Mouse (Mus musculus): ENCODE results near the gene Scube3. TPM values are rescaled to one million over a fixed set of nuclear protein-coding genes. Genes with fewer than 3 reads are reported as not detected.

Scube3 gene
- polyA plus RNA-seq, 1 experiment, result 1.9 TPM

DNA sequence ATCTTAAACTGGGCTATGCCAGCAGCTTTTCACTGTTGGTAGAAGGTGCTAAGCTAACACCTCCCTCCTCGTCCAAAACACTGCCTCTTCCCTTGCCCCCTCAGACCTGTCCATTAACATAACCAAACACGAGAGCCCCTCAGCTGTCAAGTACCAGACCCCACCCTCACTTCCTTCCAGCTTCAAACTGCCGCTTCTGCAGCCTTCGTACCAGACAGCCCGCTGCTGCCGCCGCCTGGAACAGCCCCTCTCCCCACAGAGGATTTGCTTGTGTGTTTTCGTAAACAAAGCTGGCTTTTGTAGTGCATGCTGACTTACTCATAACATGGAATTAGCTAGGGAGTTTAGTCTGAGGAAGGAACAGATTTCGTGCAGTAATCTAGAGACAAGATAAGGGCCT, 1.8 kb downstream of the Scube3 start:
- DNase-seq, result no peak
- H3K27ac ChIP-seq (ENCODE audit: insufficient read depth, low read length), result no peak overlapping the region
- 38% methylated on average over 9 of the region's 9 CpGs for WGBS
- peaks cover 13% of the 10 kb centered on the region for H3K4me1 ChIP-seq (ENCODE audit: control insufficient read depth, insufficient read depth, low read length)
- peaks cover 1% of the 10 kb centered on the region; the same call in 1 of the 2 replicates for H3K27me3 ChIP-seq (ENCODE audit: control insufficient read depth, insufficient read depth, low read length)
- H3K4me3 ChIP-seq (replicated peaks; ENCODE audit: insufficient read depth, low read depth, low read length), result no peak overlapping the region
- TF ChIP-seq CTCF (IDR thresholded peaks at IDR 0.05; ENCODE audit: borderline replicate concordance, insufficient read depth, low read depth, low read length), result no peak
- no peak for TF ChIP-seq POLR2A (IDR thresholded peaks at IDR 0.05; ENCODE audit: borderline replicate concordance, insufficient read depth, low read length)

DNA sequence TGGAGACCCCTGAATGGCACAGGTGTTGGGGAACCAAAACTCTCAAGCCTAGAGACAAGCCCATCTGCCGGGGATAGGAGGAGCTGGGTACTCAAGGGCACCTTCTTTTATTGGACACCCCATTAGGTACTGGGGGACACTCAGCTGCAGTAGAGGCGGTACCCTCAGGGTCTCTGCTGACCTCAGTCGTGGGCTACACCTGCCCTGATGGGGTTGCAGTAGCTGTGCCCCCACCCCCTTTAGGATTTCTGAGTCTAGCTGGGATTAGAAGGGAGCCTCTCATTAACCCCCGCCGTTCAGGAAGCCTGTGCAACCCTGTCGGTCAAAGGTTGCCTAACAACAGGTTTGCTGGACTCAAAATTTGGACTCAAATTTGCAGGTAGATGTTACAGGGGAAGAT, 2.3 kb downstream of the Scube3 start:
- Histone ChIP-seq H3K4me3 (replicated peaks; ENCODE audit: insufficient read depth, low read depth, low read length) (no peak overlapping the region), H3K4me1 (ENCODE audit: control insufficient read depth, insufficient read depth, low read length) (peaks cover 18% of the 10 kb centered on the region), H3K27ac (ENCODE audit: insufficient read depth, low read length) (no peak overlapping the region), H3K27me3 (ENCODE audit: control insufficient read depth, insufficient read depth, low read length) (peaks cover 1% of the 10 kb centered on the region; the same call in 1 of the 2 replicates)
- 52% methylated on average over 6 of the region's 6 CpGs for WGBS
- no peak for DNase-seq
- no peak for TF ChIP-seq CTCF (IDR thresholded peaks at IDR 0.05; ENCODE audit: borderline replicate concordance, insufficient read depth, low read depth, low read length)
- no peak for TF ChIP-seq POLR2A (IDR thresholded peaks at IDR 0.05; ENCODE audit: borderline replicate concordance, insufficient read depth, low read length)

DNA sequence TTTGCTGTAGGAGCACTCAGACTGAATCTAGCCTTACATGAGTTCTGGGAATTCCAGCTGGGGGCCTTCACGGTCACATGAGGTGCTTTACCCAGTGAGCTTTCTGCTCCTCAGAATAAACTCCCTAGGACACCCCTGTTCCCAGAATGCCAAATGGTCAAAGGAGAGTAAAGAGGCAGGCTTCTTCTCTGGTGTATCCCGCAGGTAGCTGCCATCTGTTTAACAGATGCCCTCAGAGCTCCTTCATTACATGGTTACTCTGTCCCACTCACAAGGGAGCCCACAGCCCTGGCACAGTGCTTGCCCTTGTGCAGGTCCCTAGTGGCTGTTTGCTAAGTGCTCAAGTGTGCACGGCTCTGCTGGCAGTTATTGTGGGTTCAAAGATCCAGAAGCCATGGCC, 6.3 kb downstream of the Scube3 start:
- peaks cover 15% of the 10 kb centered on the region for H3K4me1 ChIP-seq (ENCODE audit: control insufficient read depth, insufficient read depth, low read length)
- H3K4me3 ChIP-seq (replicated peaks; ENCODE audit: insufficient read depth, low read depth, low read length), result no peak overlapping the region
- H3K27me3 ChIP-seq (ENCODE audit: control insufficient read depth, insufficient read depth, low read length), result no peaks in the 10 kb centered on the region
- 13% methylated on average over 3 of the region's 3 CpGs for WGBS
- TF ChIP-seq POLR2A (IDR thresholded peaks at IDR 0.05; ENCODE audit: borderline replicate concordance, insufficient read depth, low read length), result no peak
- TF ChIP-seq CTCF (IDR thresholded peaks at IDR 0.05; ENCODE audit: borderline replicate concordance, insufficient read depth, low read depth, low read length), result no peak
- peak; percentile 60 to 75 for DNase-seq
- no peak overlapping the region for H3K27ac ChIP-seq (ENCODE audit: insufficient read depth, low read length)

DNA sequence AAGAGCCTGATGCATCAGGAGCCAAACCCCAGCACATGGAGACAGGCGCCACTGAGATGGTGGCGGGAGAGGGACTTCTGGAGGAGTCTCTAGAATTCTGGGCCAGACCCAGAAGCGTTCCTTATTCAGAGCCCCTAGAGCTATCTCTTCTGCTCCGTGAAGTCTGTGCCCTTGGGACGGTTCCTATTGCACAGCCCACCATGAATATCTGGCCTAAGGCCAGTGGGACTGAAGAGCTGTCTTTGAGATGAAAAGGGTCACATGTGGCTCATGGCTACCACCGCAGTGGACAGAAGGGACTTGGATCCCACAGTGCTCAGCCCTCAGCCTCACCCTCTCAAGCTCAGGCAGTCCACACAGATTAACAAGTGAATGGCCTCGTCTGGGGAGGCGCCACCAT, 7.8 kb downstream of the Scube3 start:
- Histone ChIP-seq H3K4me1 (ENCODE audit: control insufficient read depth, insufficient read depth, low read length) (peaks cover 15% of the 10 kb centered on the region), H3K4me3 (replicated peaks; ENCODE audit: insufficient read depth, low read depth, low read length) (no peak overlapping the region), H3K27ac (ENCODE audit: insufficient read depth, low read length) (no peak overlapping the region), H3K27me3 (ENCODE audit: control insufficient read depth, insufficient read depth, low read length) (no peaks in the 10 kb centered on the region)
- TF ChIP-seq CTCF (IDR thresholded peaks at IDR 0.05; ENCODE audit: borderline replicate concordance, insufficient read depth, low read depth, low read length) (no peak), POLR2A (IDR thresholded peaks at IDR 0.05; ENCODE audit: borderline replicate concordance, insufficient read depth, low read length) (no peak)
- WGBS, result 77% methylated on average over 8 of the region's 8 CpGs
- DNase-seq, result no peak

DNA sequence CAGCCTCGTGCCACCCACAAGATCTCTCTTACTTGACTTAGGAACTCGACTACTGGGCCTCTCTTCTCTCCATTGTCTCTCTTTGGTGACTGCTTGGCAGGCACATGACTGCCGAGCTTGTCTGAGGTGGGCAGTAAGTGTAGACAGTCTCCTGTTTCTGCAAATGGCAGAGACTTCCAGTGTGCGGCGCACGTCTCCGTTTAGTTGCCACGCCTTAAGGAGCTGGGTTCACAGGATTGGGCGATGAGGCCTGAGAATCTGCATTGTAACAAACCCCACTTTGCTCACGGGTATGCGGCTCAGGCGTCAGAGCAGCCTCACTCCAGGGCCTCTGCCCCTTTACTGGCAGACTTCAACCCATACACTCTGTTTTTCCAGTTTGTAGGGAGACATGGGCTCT, 8.5 kb downstream of the Scube3 start:
- WGBS, result 90% methylated on average over 12 of the region's 12 CpGs
- no peaks in the 10 kb centered on the region for H3K27me3 ChIP-seq (ENCODE audit: control insufficient read depth, insufficient read depth, low read length)
- H3K27ac ChIP-seq (ENCODE audit: insufficient read depth, low read length), result no peak overlapping the region
- no peak for TF ChIP-seq POLR2A (IDR thresholded peaks at IDR 0.05; ENCODE audit: borderline replicate concordance, insufficient read depth, low read length)
- H3K4me1 ChIP-seq (ENCODE audit: control insufficient read depth, insufficient read depth, low read length), result peaks cover 22% of the 10 kb centered on the region
- H3K4me3 ChIP-seq (replicated peaks; ENCODE audit: insufficient read depth, low read depth, low read length), result no peak overlapping the region
- no peak for DNase-seq

DNA sequence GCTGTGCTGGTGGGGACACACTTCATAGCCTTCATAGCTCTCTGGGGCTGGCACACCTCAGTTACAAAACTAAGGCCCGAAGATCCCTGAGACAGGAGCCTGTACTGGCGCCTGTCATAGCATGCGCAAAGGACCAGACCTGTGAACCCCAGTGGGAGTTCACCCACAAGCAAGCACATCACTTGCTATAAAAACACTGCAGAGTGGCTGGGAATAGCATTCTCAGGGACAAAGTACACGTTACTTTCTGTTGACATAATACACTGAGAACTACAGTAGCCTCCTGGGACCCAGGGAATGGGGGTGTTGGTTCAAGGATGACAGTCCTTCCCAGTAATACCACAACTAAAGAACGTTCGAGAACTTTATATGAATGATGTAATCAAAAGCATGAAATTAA, 11.2 kb downstream of the Scube3 start:
- H3K27ac ChIP-seq (ENCODE audit: insufficient read depth, low read length), result no peak overlapping the region
- WGBS, result 83% methylated on average over 6 of the region's 6 CpGs
- peaks cover 18% of the 10 kb centered on the region for H3K4me1 ChIP-seq (ENCODE audit: control insufficient read depth, insufficient read depth, low read length)
- H3K4me3 ChIP-seq (replicated peaks; ENCODE audit: insufficient read depth, low read depth, low read length), result no peak overlapping the region
- no peak for DNase-seq
- H3K27me3 ChIP-seq (ENCODE audit: control insufficient read depth, insufficient read depth, low read length), result no peaks in the 10 kb centered on the region
- TF ChIP-seq POLR2A (IDR thresholded peaks at IDR 0.05; ENCODE audit: borderline replicate concordance, insufficient read depth, low read length) (no peak), CTCF (IDR thresholded peaks at IDR 0.05; ENCODE audit: borderline replicate concordance, insufficient read depth, low read depth, low read length) (no peak)

DNA sequence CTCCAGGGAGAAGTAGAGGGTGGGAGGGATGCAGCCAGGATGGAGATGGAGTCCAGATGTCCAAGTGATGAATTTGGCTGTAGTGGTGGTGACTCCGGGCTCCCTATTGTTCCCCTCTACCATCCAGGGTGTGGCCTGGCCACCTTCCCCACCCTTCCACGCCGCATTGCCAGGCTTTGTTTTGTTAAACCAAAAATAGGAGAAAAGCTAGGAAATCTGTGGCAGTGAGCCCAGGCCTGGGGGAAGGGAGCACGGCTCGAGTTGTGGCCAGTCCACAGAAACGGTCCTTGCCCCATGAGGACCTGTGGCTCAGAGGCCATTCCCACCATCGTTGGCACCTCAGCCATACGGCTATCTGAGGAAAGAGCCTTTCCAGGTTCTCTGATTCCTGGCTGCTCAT, 13.0 kb downstream of the Scube3 start:
- TF ChIP-seq CTCF (IDR thresholded peaks at IDR 0.05; ENCODE audit: borderline replicate concordance, insufficient read depth, low read depth, low read length) (no peak), POLR2A (IDR thresholded peaks at IDR 0.05; ENCODE audit: borderline replicate concordance, insufficient read depth, low read length) (no peak)

DNA sequence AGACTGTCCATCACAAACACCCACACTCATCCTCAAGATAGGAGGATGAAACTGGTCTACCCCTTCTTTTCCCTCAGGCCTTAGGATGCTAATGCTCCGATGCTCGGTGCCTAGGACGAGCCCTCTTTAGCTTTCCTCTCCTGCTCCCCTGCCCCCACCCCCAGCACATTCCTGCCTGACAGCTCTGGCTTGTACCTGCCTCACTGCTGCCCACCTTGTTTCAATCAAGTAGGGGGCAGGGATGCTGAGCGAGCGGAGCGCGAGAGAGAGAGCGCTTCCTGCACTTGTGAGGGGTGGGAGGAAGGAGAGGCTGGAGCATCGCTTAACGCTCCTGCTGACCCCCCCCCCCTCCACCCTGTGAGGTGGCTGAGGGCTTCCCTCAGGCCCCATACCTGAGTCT, 18.4 kb downstream of the Scube3 start:
- no peak for TF ChIP-seq CTCF (IDR thresholded peaks at IDR 0.05; ENCODE audit: borderline replicate concordance, insufficient read depth, low read depth, low read length)
- TF ChIP-seq POLR2A (IDR thresholded peaks at IDR 0.05; ENCODE audit: borderline replicate concordance, insufficient read depth, low read length), result no peak
- WGBS, result 61% methylated on average over 10 of the region's 10 CpGs
- Histone ChIP-seq H3K27me3 (ENCODE audit: control insufficient read depth, insufficient read depth, low read length) (no peaks in the 10 kb centered on the region), H3K4me1 (ENCODE audit: control insufficient read depth, insufficient read depth, low read length) (peaks cover 5% of the 10 kb centered on the region; the same call in 1 of the 2 replicates), H3K27ac (ENCODE audit: insufficient read depth, low read length) (no peak overlapping the region), H3K4me3 (replicated peaks; ENCODE audit: insufficient read depth, low read depth, low read length) (no peak overlapping the region)
- DNase-seq, result no peak

More for the DNA sequence above, 13.0 kb downstream of the Scube3 start:
- Histone ChIP-seq H3K27me3 (ENCODE audit: control insufficient read depth, insufficient read depth, low read length) (no peaks in the 10 kb centered on the region), H3K27ac (ENCODE audit: insufficient read depth, low read length) (no peak overlapping the region), H3K4me3 (replicated peaks; ENCODE audit: insufficient read depth, low read depth, low read length) (no peak overlapping the region), H3K4me1 (ENCODE audit: control insufficient read depth, insufficient read depth, low read length) (peaks cover 8% of the 10 kb centered on the region; the same call in 1 of the 2 replicates)
- DNase-seq, result no peak
- 38% methylated on average over 8 of the region's 8 CpGs for WGBS
